Mouse (Mus musculus): ENCODE measurements at regions not wholly inside any gene's neighbourhood (a gene's known extent, or its start where the extent isn't known, plus 50 kb on each side); places are given as distances from the start of the nearest gene placed in this dataset.

GRCm38 (mm10) chr16:93096175-93096574 is 270.2 kb upstream of the Runx1 start:
- TF ChIP-seq CTCF (IDR thresholded peaks at IDR 0.05; ENCODE audit: low read depth) (no peak), EP300 (IDR thresholded peaks at IDR 0.05; ENCODE audit: low read depth) (no peak)
